Mouse (Mus musculus): ENCODE measurements around the gene Slc16a7. TPM values are rescaled to one million over a fixed set of nuclear protein-coding genes. Genes with fewer than 3 reads are reported as not detected.

Gene Slc16a7
- polyA plus RNA-seq, 1 experiment from 2014 or later: 7.3 TPM

DNA sequence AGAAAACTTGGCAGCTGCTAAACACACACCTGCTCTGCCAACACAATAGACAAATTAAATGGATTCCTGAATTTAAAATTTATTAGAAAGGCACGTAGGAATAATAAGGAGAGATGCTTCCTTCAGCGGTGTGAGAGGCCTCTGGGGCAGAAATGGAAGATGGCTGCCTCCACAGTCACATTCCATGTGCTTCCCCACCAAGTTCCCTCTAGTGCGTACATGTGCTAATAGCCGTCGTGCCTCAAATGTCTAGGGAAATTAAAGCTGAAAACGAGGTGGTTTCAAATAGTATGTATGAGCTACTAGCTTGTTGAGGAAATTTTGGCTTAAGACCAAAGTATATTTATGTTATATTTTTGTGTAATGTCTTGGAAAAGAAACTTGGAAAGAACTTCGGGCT lies 36.5 kb downstream of the Slc16a7 start:
- Histone ChIP-seq H3K9me3 (no peaks in the 10 kb centered on the region), H3K36me3 (no peaks in the 10 kb centered on the region), H3K27ac (no peak overlapping the region), H3K4me2 (no peak overlapping the region), H3K27me3 (no peaks in the 10 kb centered on the region), H3K4me1 (no peaks in the 10 kb centered on the region), H3K4me3 (no peak overlapping the region), H3K9ac (no peak overlapping the region)
- 71% methylated on average over 7 of the region's 7 CpGs for WGBS
- no peak for ATAC-seq (ENCODE audit: borderline replicate concordance, extremely low read depth, low FRiP score, low TSS enrichment)

DNA sequence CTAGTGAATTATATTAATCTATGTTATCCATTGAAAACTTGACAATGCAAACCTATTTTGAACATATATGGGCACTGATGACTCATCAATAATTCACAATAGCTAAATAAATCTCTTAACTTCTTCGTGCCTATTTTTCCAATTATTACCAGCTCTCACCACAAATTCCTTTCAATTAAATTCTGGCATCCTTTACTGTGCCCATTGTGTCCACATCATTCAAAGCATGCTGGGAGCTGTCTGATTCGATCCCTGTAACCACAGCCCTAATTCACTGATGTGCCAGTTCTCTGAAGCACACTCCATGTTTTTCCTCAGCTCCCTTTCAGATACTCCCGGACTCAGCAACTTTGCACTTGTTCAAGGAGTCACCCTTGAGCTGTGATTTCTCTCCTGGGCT lies 41.1 kb downstream of the Slc16a7 start:
- no peak for ATAC-seq (ENCODE audit: borderline replicate concordance, extremely low read depth, low FRiP score, low TSS enrichment)
- Histone ChIP-seq H3K9me3 (no peaks in the 10 kb centered on the region), H3K4me1 (no peaks in the 10 kb centered on the region), H3K36me3 (no peaks in the 10 kb centered on the region), H3K27ac (no peak overlapping the region), H3K4me3 (no peak overlapping the region), H3K4me2 (no peak overlapping the region), H3K27me3 (no peaks in the 10 kb centered on the region), H3K9ac (no peak overlapping the region)
- WGBS: 81% methylated on average over 3 of the region's 3 CpGs

DNA sequence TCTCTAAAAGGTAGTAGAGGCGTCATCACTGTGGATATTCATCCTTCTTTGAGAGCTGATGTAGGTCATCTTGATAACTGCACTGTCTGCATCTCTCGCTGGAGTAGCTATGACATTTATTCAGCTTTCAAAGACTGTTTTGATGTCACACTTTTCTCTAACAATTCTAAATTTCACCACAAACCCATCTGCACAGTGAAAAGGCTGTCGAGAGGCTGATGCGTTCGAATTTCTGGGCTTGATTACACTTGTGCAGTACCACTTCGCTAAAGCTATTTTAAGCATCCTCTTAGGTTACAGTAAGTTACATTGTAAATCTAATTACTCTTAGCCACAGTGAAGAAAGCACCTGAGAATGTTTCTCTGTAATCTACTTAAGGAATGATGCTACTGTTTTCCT lies 42.1 kb downstream of the Slc16a7 start:
- WGBS: 76% methylated on average over 6 of the region's 6 CpGs
- Histone ChIP-seq H3K27ac (no peak overlapping the region), H3K36me3 (no peaks in the 10 kb centered on the region)

DNA sequence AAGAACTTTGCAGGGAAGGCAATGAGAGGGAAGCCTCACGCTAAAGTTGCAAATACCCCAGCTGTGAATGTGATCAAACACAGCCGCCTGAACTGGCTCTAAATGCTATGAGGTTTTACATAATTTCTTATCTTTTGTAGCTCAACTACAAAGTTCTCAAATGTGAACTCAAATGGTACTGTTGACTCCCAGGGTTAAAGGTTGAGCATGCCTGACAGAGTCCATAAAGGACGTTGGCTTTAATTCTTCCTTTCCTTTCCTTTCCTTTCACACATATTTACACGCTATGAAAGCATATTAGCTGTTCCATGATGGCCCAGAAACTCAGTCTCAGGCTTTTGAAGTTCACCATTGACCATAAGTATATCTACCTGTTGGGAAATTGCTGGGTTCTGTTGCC lies 42.9 kb downstream of the Slc16a7 start:
- no peak overlapping the region for H3K9ac ChIP-seq
- H3K4me2 ChIP-seq: no peak overlapping the region
- no peaks in the 10 kb centered on the region for H3K27me3 ChIP-seq
- H3K27ac ChIP-seq: no peak overlapping the region
- ATAC-seq (ENCODE audit: borderline replicate concordance, extremely low read depth, low FRiP score, low TSS enrichment): no peak
- no peak overlapping the region for H3K4me3 ChIP-seq
- no peaks in the 10 kb centered on the region for H3K36me3 ChIP-seq
- H3K9me3 ChIP-seq: no peaks in the 10 kb centered on the region
- no peaks in the 10 kb centered on the region for H3K4me1 ChIP-seq
- 43% methylated on average over 4 of the region's 4 CpGs for WGBS

More for the DNA sequence above, 42.1 kb downstream of the Slc16a7 start:
- H3K4me2 ChIP-seq: no peak overlapping the region
- ATAC-seq (ENCODE audit: borderline replicate concordance, extremely low read depth, low FRiP score, low TSS enrichment): no peak
- no peaks in the 10 kb centered on the region for H3K27me3 ChIP-seq
- no peaks in the 10 kb centered on the region for H3K4me1 ChIP-seq
- no peak overlapping the region for H3K9ac ChIP-seq
- H3K4me3 ChIP-seq: no peak overlapping the region
- H3K9me3 ChIP-seq: no peaks in the 10 kb centered on the region

DNA sequence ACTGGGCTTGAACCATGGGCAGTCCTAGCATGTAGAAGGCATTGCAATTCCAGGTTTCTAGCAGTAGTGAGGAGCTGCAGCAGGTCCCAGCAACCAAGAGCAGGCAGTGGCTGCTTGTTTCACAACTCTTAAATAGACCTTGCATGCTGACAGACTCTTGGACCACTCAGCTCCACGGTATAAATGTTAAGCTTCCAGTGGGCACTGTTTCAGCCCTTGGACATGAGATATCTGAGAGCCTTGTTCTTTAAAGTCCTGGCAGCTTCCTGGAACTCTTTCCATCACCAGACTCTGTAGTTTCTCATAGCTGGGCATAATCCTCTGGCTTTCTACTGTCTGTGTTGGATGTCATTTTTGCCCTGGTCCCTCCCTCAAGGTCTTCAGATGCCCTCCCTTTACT lies 43.7 kb downstream of the Slc16a7 start:
- 46% methylated on average over 1 of the region's 1 CpGs for WGBS
- no peaks in the 10 kb centered on the region for H3K36me3 ChIP-seq
- no peaks in the 10 kb centered on the region for H3K4me1 ChIP-seq
- no peak overlapping the region for H3K9ac ChIP-seq
- ATAC-seq (ENCODE audit: borderline replicate concordance, extremely low read depth, low FRiP score, low TSS enrichment): no peak
- no peak overlapping the region for H3K4me3 ChIP-seq
- no peaks in the 10 kb centered on the region for H3K9me3 ChIP-seq
- no peak overlapping the region for H3K4me2 ChIP-seq
- no peaks in the 10 kb centered on the region for H3K27me3 ChIP-seq
- H3K27ac ChIP-seq: no peak overlapping the region

DNA sequence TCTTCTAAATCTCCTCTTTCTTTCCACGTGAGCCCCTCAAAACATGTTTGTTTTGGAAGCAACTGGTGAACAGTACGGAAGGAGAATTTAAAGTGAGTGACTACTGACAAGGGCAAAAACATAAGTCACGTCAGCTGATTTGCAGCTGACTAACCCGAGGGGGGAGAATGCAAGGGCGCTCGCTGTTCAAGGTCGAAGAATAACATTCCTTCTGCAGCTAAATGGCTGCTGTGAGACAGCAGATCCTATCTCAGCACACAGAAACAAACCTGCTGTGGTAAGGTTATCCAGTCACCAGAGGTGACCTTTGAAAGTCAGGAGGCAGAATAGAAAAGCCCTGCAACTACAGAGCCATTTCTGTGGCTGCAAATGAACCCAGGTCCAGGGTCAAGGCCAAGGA lies 47.1 kb downstream of the Slc16a7 start:
- ATAC-seq (ENCODE audit: borderline replicate concordance, extremely low read depth, low FRiP score, low TSS enrichment): no peak
- WGBS: 43% methylated on average over 7 of the region's 7 CpGs
- no peaks in the 10 kb centered on the region for H3K4me1 ChIP-seq
- H3K4me2 ChIP-seq: no peak overlapping the region
- no peak overlapping the region for H3K4me3 ChIP-seq
- no peak overlapping the region for H3K9ac ChIP-seq
- H3K9me3 ChIP-seq: no peaks in the 10 kb centered on the region
- H3K27ac ChIP-seq: no peak overlapping the region
- H3K36me3 ChIP-seq: no peaks in the 10 kb centered on the region
- H3K27me3 ChIP-seq: no peaks in the 10 kb centered on the region

DNA sequence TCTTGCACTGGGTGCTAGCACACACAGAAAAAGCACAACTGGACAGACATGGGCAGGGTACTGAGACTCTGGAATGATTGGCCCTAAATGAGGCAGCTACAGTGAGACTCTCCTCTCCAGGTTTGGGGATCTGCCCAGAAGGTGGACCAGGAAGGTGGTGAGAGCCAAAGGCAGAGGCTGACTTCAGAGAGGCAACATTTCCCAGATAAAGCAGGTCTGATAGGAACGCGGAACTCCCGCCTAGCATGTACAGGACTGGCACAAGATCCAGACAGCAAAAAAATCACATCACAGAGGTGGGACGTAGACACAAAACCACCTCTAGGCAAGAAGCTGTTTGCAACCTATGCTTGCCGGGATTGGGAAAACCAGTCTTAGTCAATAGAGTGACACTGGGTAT lies 55.5 kb downstream of the Slc16a7 start:
- Histone ChIP-seq H3K9me3 (no peaks in the 10 kb centered on the region), H3K27ac (no peak overlapping the region), H3K4me2 (no peak overlapping the region), H3K27me3 (no peaks in the 10 kb centered on the region), H3K4me1 (peaks cover 7% of the 10 kb centered on the region), H3K9ac (no peak overlapping the region), H3K4me3 (no peak overlapping the region), H3K36me3 (no peaks in the 10 kb centered on the region)
- WGBS: 86% methylated on average over 5 of the region's 5 CpGs
- ATAC-seq (ENCODE audit: borderline replicate concordance, extremely low read depth, low FRiP score, low TSS enrichment): no peak

DNA sequence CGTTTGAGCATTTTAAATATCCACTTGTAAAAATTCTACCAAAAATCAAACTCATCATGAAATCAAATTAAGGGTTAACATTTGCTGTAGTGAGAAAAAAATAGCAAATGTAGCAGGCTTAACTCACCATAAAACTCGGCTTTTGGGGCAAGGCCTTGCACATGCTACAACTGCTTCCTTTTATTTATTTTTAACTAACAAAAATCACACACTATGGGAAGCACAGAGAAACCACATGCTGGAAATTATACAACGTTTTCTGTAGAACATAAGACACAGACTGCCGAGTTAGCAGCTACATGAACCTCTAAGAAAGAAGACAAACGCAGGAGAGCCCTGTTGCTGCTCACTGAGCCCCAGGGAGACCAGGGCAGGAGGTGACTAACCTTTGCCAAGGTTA lies 57.9 kb downstream of the Slc16a7 start:
- Histone ChIP-seq H3K4me2 (no peak overlapping the region), H3K27me3 (no peaks in the 10 kb centered on the region), H3K9me3 (no peaks in the 10 kb centered on the region), H3K9ac (no peak overlapping the region), H3K4me1 (peaks cover 14% of the 10 kb centered on the region), H3K4me3 (no peak overlapping the region), H3K27ac (no peak overlapping the region), H3K36me3 (no peaks in the 10 kb centered on the region)
- no peak for ATAC-seq (ENCODE audit: borderline replicate concordance, extremely low read depth, low FRiP score, low TSS enrichment)
- 46% methylated on average over 5 of the region's 5 CpGs for WGBS

DNA sequence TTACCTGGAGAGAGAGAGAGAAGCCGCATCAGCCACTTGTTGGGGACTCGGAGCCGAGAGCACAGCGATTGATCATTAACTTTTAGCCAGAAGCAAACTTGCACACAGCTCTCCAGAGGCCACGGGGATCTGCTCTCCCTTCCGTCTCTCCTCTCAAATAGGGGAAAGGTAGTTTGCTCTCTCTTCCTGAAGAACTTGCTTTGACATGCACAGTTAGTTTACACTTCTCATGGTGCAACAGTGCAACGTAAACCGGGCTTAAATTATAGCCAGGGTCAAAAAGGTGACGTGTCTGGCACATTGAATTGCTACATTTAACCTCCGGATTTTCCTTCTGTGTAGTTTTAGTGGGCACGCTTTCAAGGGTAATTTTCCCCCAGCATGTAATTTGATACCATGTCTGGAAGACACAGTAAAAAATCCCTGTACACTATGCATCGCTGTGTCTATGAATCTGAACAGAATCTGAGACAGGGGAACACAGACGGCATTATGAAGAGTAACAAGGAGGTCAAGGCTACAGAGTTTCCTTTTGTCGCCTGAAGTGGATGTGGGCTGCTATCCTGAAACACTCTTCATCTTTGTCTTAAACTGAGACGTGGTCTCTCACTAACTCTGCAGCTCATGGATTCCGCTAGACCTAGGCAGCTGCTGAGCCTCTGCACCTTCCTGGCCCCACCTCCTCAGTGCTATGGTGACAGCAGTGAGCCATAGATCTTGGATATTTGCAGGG lies 60.8 kb downstream of the Slc16a7 start:
- no peak overlapping the region for H3K9ac ChIP-seq
- WGBS: 11% methylated on average over 16 of the region's 16 CpGs
- peak overlapping the region; percentile 42 for H3K4me2 ChIP-seq
- peaks cover 14% of the 10 kb centered on the region for H3K4me1 ChIP-seq
- H3K36me3 ChIP-seq: no peaks in the 10 kb centered on the region
- H3K9me3 ChIP-seq: no peaks in the 10 kb centered on the region
- peak overlapping the region; percentile 16 for H3K4me3 ChIP-seq
- ATAC-seq (ENCODE audit: borderline replicate concordance, extremely low read depth, low FRiP score, low TSS enrichment): peak; percentile 72
- peak overlapping the region; percentile 18 for H3K27ac ChIP-seq
- H3K27me3 ChIP-seq: no peaks in the 10 kb centered on the region

DNA sequence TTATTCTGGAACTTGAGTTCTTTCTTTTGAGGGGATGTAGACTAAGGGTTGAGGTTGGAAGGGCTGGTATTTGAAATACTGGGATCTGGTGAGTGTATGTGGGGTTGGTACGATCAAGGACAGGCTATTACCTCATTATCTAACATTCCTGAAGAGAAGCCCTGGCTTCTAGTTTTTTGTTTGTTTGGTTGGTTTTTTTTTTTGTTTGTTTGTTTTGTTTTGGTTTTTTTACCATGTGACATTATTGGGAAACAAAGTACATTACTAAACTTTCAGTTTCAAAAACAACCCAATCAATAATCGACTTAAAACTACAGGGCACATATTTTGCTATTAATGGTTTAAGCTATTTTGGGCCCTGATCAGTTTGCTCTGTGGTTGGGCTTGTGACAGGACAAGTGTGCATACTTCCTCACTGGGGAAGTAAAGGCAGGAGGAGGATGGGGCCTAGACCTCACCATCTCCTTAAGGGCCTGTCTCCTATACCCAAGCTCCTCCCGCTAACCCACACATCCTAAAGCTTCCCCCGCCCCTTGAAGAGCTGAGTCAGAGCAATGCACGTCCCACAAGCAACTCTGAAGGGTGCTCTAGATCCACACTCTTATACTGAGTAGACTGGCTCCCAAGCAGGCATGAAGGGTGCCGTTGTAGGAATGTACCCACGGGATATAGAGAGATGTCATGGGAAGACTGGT lies 64.2 kb downstream of the Slc16a7 start:
- Histone ChIP-seq H3K4me1 (peaks cover 21% of the 10 kb centered on the region), H3K4me2 (no peak overlapping the region), H3K9me3 (no peaks in the 10 kb centered on the region), H3K36me3 (no peaks in the 10 kb centered on the region), H3K27me3 (no peaks in the 10 kb centered on the region), H3K27ac (no peak overlapping the region), H3K4me3 (no peak overlapping the region), H3K9ac (no peak overlapping the region)
- ATAC-seq (ENCODE audit: borderline replicate concordance, extremely low read depth, low FRiP score, low TSS enrichment): 0 out of 2 replicates have a peak, but pooled peaks have one; percentile 16
- 76% methylated on average over 7 of the region's 7 CpGs for WGBS

DNA sequence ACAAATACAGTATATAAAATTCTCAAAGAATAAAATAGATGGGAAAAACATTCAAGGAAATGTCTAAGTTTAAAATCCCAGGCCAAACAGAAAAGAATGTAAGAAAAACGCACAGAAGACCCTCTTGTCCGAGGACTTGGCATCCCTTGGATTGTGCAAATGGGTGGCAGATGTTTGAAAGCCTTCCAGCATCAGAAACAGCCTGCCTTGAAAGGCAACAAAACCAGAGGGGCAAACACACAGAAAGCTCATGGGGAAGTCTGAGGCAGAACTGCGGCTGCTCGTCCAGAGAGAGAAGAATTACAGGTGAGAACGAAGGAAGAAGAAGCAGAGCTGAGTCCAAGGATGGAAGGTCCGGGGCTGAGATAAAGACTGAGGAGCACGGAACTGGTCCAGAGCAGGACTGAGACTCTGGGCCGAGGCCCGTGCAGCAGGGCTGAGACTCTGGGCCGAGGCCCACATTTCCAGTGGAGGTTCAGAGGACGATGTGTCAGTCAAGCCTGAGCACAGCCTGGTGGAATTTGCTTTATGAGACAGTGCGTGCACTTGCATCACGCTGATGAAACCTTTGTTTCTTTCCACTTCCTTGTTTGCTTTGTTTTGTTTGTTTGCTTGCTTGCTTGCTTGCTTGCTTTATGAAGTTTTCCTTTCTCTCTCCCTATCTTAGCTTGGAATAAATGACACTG lies 65.0 kb downstream of the Slc16a7 start:
- H3K4me3 ChIP-seq: no peak overlapping the region
- H3K9me3 ChIP-seq: no peaks in the 10 kb centered on the region
- ATAC-seq (ENCODE audit: borderline replicate concordance, extremely low read depth, low FRiP score, low TSS enrichment): no peak
- H3K27ac ChIP-seq: no peak overlapping the region
- WGBS: 83% methylated on average over 13 of the region's 13 CpGs
- H3K27me3 ChIP-seq: no peaks in the 10 kb centered on the region
- no peak overlapping the region for H3K4me2 ChIP-seq
- H3K36me3 ChIP-seq: no peaks in the 10 kb centered on the region
- H3K4me1 ChIP-seq: peaks cover 21% of the 10 kb centered on the region
- no peak overlapping the region for H3K9ac ChIP-seq

Data from lung, embryonic 15.5 days (tissue).